Mouse (Mus musculus) heart, postnatal 36 days (tissue): ENCODE results near the gene Ubd. TPM values are rescaled to one million over a fixed set of nuclear protein-coding genes. Genes with fewer than 3 reads are reported as not detected.
A peak's percentile ranks its signal among the peaks of the same experiment; 100 is the strongest.
"Not testable (repeated sequence)": the region's sequence is repeated elsewhere in the genome, so short reads cannot be mapped to it uniquely, and the experiment has no call there.

Experiments
- DNase-seq, 2 experiments: peaks; one replicate each; pipeline ENCODE4 v3.0.0; 2021 to 2022
- intact Hi-C: fragments of 180-260 bp; cut with DNase I; formaldehyde crosslinking; loops from one replicate; pipeline ENCODE4 v1.15.1; 2025
- total RNA-seq, 2 experiments: library from RNA; stranded (reverse); gene quantifications; 2 replicates each; pipeline ENCODE4 v1.2.3; 2021

Gene Ubd
- not detected for total RNA-seq

DNA sequence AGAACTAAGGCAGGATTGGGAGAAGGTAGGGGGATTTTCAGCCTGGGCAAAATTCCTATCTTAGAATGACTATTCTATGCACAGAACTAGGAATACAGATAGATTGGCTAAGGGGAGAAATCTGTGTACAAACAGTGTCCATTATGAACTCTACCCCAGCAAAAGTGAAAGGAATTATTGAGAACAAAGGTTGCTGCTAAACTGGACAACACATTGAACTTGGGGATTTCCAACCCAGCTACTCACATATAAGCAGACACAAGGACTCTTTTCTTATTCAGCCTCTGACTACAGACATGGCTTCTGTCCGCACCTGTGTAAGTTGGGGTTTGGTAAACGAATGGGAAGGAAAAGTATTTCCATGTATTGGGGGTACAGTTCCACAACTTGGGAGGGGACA, at the start of gene Ubd:
Gene Ubd, plus strand, starts transcription at position 237 of the 400 bp plus-strand sequence.
- DNase-seq, result no peak
- intact Hi-C loops, result no loop called here

DNA sequence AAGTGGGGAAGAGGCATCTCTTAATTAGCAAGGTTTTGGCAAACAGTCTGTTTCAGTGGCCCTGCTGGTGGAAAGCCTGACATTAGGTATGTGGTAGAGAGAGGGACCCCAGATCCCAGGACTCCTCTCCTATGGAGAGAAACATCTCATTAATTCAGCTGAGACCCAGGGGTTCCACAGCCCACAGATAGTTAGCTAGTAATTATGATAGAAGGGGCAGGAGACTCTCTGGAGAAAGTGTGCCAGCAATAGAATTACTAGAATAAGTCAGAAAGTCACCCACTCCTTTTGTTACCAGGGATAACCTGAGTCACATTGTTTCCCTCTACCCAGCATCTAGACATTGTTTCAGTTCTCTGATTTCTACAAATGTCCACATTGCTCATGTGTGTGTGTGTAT, 32.3 kb upstream of the Ubd start, which contains the start of gene Olfr93:
Gene Olfr93, minus strand, starts transcription at position 101 of the 400 bp plus-strand sequence.
- DNase-seq, result no peak
- intact Hi-C loops, result no loop called here

DNA sequence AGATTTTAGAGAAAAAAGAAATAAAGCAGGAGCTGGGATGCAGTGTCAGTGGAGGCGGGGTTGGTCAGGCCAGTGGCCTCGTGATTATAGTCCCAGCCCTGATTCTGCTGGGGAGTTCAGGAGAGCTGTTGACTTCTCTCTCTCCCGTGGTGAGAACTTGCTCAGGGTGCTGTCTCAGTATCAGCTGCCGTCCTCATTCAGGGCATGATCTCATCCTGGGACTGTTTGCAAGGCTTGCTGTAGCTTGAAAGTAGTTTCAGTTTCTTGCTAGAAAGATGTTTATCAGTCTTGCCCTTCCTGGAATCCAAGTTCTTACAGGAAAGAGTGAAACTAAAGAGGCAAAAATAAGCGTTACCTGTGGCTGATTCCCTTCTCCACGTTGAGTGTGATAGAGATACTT, 8.2 kb upstream of the Ubd start:
- intact Hi-C loops, result no loop called here
- no peak for DNase-seq

DNA sequence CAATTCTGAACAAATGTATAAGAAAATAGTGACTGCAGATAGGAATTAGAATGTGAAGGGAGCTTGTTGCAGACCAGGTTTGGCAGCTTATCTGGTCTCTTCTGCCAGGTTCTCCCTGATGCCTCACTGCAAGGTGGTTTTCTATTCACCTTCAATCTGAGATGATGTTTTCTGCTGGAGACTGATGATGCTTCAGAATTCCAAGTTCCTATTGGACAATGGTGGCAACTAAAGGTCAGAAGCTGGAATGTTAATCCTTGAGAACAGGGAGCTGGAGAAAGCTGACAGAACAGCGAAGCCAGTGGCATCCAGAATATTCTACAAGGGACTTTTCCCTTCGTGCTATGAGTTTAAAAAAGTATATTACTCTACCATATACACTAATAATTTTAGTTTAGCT, 3.0 kb upstream of the Ubd start:
- no peak for DNase-seq
- intact Hi-C loops, result no loop called here

DNA sequence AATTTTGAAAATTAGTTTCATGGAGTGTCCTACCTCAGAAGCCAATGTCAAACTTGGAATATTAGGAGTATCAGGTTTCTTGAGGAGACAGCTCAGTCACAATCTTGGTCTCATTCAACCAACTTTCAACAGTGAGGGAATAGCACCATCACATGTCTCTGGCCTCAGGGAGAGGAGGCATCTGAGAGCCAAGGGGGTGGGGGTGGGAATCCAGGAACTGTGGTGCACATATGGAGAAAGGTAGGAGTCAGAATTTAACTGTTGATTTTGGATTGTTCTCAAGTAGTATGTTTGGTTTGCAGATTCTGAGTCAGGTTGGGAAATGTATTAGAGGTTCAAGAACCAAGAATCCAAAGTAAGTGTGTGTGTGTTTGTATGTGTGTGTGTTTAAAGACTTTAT, 660 bp upstream of the Ubd start:
- DNase-seq, result no peak

DNA sequence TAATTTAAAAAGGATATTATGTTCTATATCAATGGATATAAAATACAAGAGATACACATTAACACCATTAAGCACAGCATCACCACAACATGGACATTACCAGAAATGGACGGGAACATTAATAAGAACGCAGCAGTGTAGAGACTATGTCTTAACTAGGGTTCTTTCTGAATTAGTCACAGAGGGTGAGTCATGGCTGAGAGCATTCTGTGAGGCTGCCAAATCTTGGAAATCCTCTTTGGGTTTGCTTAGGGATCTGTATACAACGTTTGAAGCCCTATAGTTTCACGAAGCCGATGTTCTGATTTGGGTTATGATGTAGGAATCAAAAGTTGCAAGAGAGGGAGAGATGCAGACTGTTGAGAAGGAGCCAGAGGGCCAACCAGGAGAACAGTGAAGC, 1.1 kb downstream of the Ubd start:
- intact Hi-C loops, result no loop called here
- DNase-seq, result no peak

More for the DNA sequence above, 660 bp upstream of the Ubd start:
- intact Hi-C loops, result no loop called here

DNA sequence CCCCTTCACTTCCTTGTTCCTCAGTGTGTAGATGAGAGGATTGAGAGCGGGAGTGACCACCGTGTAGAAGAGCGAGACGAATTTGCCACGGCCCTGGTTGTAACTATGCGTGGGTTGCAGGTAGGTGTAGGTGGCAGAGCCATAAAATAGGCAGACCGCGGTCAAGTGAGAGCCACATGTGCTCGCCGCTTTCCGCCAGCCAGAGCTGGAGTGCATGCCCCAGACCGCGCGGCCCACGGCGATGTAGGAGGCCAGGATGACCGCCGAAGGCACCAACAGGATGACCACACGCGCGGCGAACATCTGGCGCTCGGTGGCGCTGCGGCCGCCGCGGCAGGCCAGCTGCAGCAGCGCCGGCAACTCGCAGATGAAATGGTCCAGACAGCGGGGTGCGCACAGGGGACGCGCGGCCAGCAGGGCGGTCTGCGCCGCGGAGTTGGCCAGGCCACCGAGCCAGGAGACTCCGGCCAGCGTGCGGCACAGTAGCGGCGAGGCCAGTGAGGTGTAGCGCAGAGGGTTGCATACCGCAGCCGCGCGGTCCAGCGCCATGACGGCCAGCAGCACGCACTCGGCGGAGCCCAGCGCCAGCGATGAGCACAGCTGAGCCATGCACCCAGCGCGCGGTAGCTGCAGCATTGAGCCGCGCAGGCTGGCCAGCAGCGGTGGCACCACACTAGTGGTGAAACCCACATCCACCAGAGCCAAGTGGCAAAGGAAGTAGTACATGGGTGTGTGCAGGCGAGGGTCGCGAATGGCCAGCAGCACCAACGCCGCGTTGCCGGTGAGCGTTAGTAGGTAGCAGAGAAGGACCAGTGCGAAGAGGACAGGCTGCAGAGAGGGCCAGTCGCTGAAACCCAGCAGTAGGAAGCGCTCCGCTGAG, 3.4 kb downstream of the Ubd start:
- intact Hi-C loops, result no loop called here
- peak in 1 of 2 experiments; percentile 2 for DNase-seq

DNA sequence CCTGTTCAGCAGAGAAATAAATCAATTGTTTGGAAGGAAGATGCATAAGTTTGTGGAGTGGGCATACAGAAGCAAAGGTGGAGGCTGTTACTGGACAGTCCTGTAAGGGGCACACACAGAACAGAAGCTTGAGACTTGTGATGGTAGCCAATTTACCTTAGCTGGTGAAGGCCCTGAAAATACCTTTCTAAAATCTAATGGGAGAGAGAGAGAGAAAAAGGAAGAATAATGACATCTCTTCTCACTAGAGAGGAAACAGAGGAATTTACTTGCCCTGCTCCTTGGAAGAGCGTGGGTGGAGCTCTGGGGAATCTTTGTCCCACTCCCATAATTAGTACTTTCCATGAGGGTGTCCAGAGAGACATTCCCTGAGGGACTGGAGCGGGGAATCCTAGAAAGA, 7.2 kb downstream of the Ubd start, which contains the start of gene Olfr94:
Gene Olfr94, minus strand, starts transcription at position 101 of the 400 bp plus-strand sequence.
- no peak for DNase-seq
- intact Hi-C loops, result loop anchor here (5.0 kb wide), 1 partner anchor 309 kb away; the partner anchor contains the start of gene Trim40

DNA sequence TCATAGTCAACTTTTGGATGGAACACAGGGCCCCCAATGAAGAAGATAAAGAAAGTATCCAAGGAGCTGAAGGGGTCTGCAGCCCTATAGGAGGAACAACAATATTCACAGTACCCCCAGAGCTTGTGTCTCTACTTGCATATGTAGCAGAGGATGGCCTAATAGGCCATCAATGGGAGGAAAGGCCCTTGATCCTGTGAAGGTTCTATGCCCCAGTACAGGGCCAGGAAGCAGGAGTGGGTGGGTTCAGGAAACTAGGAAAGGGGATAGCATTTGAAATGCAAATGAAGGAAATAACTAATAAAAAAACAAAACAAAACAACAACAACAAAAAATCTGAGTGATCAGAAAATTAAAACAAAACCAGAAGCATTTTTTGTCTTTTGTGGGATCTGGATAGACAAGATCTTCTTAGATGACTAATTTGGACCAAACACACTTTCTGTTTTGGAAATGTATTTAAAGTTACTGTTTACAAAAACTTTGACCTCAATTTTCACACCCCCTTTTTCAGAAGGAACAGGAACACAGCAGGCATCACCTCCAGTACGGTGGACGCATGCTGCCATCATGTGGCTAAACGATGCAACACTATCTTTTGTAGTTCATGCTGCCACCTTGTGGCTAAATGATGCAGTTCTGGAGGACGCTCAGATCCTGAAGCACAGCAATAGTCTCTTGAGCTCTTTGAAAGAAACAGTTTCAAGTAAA, 9.7 kb downstream of the Ubd start:
- intact Hi-C loops, result loop anchor here (1.0 to 5.0 kb wide), 2 partner anchors 120 to 311 kb away; partner anchors contain the start of gene Trim40

DNA sequence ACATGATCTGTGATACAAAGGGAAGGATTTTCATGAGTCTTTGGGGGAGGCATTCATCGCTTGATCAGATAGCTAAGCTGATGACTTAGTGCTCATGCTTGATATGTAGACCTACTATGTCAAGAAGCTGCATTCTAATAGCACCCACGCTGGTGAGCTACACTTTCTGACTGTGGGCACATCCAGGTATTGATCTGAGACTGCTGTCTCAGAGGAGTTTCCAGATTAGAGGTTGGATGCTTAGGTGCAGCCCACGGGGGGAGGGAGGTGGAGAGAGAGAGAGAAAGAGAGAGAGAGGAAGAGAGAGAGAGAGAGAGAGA, 10.2 kb downstream of the Ubd start:
- intact Hi-C loops, result loop anchor here (1.0 to 5.0 kb wide), 2 partner anchors 121 to 312 kb away; partner anchors contain the start of gene Trim40
- no peak for DNase-seq

More for the DNA sequence above, 9.7 kb downstream of the Ubd start:
- peak; percentile 76 to 79 for DNase-seq

DNA sequence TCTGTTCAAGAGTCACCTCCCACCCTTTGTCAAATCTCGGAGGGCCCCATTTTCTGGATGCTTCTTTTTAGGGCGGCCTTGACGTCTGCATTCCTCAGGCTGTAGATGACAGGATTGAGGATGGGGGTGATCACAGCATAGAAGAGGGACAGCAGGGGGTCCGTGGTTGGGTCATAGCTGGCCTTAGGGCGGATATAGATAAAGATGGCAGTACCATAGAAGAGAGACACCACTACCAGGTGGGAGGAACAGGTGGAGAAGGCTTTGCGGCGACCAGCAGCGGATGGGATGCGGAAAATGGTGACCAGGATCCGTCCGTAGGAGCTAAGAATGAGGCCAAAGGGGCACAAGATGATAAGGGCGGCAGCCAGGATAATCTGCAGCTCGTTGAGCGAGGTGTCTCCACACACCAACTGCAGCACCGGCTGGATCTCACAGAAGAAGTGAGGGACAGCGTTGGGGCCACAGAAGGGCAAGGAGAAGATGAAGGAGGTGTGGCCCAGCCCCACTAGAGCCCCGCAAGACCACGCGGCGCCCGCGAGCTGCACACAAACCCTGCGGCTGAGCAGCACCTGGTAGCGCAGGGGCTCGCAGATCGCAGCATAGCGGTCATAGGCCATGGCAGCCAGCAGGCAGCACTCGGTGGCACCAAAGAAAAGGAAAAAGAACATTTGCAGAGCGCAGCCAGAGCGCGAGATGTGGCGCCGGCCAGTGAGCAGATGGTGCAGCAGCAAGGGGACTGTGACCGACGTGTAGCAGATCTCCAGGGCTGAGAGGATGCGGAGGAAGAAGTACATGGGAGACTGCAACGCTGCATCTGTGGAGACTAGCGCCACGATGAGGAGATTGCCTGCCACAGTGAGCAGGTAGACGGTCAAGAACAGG, 17.4 kb downstream of the Ubd start:
- DNase-seq, result no peak
- intact Hi-C loops, result no loop called here

DNA sequence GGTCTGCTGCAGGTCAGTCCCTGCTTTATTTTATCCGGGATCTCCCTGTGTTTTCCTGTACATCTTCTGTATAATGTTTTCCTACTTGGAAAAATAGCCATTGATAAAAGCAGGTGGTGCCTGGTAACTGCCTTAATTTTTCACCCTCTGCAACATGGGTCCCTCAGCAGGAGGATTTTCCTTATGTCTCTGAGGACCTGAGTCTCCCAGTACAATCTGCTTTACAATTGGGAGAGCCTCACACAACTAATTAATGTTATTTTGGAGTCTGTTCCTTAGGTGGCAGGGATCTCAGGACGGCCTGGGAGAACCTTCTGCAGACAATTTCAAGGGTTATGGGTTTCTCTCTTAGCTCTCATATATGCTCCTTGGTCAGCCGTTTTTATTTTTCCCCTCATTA, 19.3 kb downstream of the Ubd start, which contains the start of gene Olfr95:
Gene Olfr95, minus strand, starts transcription at position 101 of the 400 bp plus-strand sequence.
- DNase-seq, result no peak
- intact Hi-C loops, result no loop called here

DNA sequence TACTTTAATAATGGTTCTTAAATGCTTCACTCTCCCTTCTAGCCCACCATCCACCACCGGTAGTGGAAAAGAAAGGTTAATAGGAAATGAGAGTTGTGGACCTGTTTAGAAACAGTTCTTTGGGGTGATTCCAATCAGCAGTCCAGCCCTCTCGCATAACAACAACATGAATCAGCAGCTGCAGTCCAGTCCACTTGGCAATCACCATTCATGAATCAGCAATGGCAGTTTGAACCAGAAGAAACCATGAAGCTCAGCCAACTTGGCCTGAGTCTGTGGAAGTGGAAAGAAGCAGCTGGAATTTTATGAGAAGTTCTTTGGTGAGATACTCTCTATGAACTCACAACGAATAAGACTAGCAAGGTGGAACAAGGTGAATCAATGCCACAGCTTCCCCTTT, 24.8 kb downstream of the Ubd start:
- peak in 1 of 2 experiments; percentile 2 for DNase-seq
- intact Hi-C loops, result no loop called here

DNA sequence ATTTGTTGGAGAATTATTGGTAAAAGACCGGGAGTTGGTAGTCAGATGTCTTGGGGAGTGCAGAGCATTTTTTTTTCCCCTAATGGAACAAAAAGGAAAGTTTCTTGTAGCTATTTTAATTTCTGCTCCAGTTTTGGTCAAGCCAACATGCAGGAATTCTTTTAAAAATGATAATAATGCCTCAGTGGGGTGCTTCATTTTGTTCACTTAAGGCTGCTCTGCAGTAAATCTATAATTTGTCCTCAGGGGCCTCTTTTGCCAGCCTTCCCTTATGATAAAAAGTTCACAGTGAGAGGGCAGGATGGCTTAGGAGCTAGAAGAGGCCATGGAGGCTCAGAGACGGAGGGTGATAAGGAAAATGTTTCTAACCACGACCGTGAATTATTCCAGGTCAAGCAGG, 26.2 kb downstream of the Ubd start, which contains the start of gene Olfr96:
Gene Olfr96, plus strand, starts transcription at position 301 of the 400 bp plus-strand sequence.
- no peak for DNase-seq
- intact Hi-C loops, result no loop called here

DNA sequence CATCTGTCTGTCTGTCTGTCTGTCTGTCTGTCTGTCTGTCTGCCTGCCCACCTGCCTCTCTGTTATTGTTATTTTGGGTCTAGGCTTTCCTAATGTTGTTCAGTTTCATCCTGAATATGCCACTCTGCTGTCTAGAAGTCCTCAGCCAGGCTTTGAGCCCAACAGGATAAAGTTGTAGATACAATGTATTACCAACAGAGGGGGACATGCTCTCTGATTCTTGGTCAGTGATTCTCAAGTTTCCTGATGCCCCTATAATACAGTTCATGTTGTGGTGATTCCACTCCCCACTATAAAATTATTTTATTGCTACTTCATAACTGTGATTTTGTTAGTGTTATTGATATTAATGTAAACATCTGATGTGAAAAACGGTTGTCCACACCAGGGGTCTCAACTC, 28.2 kb downstream of the Ubd start:
- intact Hi-C loops, result no loop called here
- DNase-seq, result no peak

DNA sequence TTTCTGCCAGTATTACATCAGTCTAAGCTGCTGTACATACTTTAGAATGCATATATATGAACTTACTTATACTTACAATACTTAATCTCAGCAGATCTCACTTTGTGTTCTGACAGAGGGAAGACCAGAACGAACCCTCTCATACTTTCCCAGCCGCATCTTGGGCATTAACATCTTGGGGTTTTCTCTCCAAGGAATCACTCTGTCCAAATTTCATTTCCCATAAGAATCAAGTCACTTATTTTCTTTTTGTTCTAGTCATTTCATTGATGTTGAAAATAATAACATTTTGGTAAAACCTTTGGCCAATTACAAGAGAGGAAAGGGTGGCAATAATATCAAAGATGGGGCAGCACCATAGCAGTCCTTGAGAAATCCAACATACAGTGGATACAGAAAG, 43.5 kb downstream of the Ubd start, which contains the start of gene Olfr97:
Gene Olfr97, minus strand, starts transcription at position 101 of the 400 bp plus-strand sequence.
- DNase-seq, intact Hi-C loops: not testable (repeated sequence)

DNA sequence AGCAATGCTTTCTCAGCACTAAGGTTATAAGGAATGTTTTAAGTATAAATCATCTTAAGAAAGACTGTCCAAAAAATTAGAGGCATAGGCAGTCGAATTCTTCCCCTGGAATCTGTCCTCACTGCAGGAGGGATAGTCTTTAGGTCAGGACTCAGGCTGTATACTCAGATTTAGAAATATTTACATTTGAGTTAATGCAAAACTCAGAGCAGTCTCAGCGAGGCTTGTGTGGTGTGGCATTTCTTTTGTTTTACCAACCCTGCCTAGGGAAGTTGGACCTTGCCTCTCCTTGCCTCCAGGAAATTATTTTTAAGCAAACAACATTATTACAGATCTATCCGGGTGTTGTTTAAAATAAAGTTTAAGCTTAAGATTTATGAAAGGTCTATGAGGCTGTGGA, 48.5 kb downstream of the Ubd start:
- intact Hi-C loops, result no loop called here
- DNase-seq, result no peak
